Mouse (Mus musculus): ENCODE data around the gene Krt79. TPM values are rescaled to one million over a fixed set of nuclear protein-coding genes. Genes with fewer than 3 reads are reported as not detected.

The Krt79 gene
- polyA plus RNA-seq, 1 experiment: 0.33 TPM

DNA sequence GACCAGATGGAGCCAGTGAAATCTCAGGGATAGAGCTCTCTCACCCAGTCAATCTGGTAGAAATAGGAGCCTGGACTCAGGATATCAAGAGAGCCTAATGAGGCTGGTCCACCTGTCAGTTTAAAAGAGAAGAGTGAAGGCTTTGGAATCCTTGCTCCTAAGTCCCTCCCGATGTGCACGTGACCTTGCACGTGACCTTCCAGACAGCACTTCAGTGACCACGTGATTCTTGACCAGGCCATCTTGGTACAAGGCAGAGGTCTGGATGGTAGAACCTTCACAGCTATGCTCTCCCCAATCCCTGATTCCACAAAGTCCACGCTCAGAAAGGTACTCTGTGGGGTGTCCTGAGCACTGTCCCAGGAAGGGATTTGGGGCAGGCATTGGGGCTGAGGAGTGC lies 35.3 kb downstream of the Krt79 start:
- no peak for TF ChIP-seq CTCF (conservative IDR thresholded peaks at IDR 0.05; ENCODE audit: insufficient read depth, insufficient read length, low read depth, low read length)
- TF ChIP-seq POLR2A (IDR thresholded peaks at IDR 0.05; ENCODE audit: low read depth, low read length): no peak
- Histone ChIP-seq H3K36me3 (ENCODE audit: control insufficient read depth, insufficient read depth, low read length) (no peaks in the 10 kb centered on the region), H3K4me3 (ENCODE audit: insufficient read depth, low read depth, low read length) (no peak overlapping the region), H3K27me3 (replicated peaks; ENCODE audit: control insufficient read depth, insufficient read depth, low read length) (no peaks in the 10 kb centered on the region), H3K4me1 (ENCODE audit: control insufficient read depth, insufficient read depth, low read length) (no peaks in the 10 kb centered on the region), H3K27ac (ENCODE audit: insufficient read depth, low read depth, low read length) (no peak overlapping the region)
- WGBS: 86% methylated on average over 5 of the region's 5 CpGs
- no peak for DNase-seq

DNA sequence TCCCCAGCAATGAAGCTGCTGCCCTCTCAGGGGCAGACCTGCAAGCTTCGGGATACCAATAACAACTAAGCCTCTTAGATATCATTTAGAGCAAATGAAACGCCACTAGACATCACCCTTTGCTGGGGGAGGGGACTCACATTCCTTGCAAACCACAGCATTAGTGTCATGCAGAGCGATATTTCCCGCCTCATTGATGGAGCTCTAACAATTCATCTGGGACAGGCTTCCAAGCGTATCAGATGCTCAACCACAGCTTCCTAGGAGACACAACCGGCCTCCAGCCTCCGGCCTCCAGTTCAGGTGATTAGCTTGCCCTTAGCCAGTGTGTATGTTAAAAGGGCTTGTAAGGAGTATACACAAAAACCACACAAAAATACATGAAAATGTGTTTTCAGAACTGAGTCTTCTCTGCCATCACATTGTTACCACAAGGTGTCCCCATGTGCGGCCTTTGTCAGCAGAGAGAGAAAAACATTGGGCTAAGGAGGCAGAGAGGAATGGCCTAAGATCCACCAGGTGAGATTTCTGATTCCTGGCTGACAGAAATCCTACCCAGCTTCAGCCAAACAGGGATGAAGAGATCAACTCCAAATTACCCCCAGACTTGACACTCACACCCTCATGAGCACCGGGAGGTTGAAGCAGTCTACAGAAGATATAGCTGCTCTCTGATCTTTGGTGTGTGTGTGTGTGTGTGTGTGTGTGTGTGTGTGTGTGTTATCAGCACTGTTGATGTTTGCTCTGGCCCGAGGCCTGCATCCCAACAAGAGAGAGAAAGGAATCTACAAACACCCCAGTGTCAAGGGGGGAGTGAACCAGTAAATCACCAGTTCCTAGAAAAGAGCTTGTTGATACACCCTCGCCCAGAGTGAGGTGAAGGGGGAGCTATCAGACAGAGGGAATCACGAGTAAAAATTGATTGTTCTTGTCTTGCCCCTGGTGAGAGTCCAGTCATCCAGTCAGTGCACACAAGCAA lies 37.7 kb downstream of the Krt79 start:
- WGBS: 46% methylated on average over 12 of the region's 12 CpGs
- DNase-seq: peak; percentile 8

GRCm38 (mm10) chr15:101895216-101895615 lies 44.9 kb downstream of the Krt79 start:
- H3K4me1 ChIP-seq (ENCODE audit: control insufficient read depth, insufficient read depth, low read length): no peaks in the 10 kb centered on the region
- 92% methylated on average over 4 of the region's 4 CpGs for WGBS

More for the DNA sequence above, 37.7 kb downstream of the Krt79 start:
- H3K4me1 ChIP-seq (ENCODE audit: control insufficient read depth, insufficient read depth, low read length): no peaks in the 10 kb centered on the region
- no peaks in the 10 kb centered on the region for H3K36me3 ChIP-seq (ENCODE audit: control insufficient read depth, insufficient read depth, low read length)
- H3K27ac ChIP-seq (ENCODE audit: insufficient read depth, low read depth, low read length): no peak overlapping the region
- no peaks in the 10 kb centered on the region for H3K27me3 ChIP-seq (replicated peaks; ENCODE audit: control insufficient read depth, insufficient read depth, low read length)
- no peak overlapping the region for H3K4me3 ChIP-seq (ENCODE audit: insufficient read depth, low read depth, low read length)
- TF ChIP-seq POLR2A (IDR thresholded peaks at IDR 0.05; ENCODE audit: low read depth, low read length) (no peak), CTCF (conservative IDR thresholded peaks at IDR 0.05; ENCODE audit: insufficient read depth, insufficient read length, low read depth, low read length) (peak; percentile 45)

GRCm38 (mm10) chr15:101892820-101893219 lies 47.3 kb downstream of the Krt79 start, which contains the start of gene Krt76:
Gene Krt76, minus strand, starts transcription at chr15:101892920.
- Histone ChIP-seq H3K36me3 (ENCODE audit: control insufficient read depth, insufficient read depth, low read length) (no peaks in the 10 kb centered on the region), H3K27me3 (replicated peaks; ENCODE audit: control insufficient read depth, insufficient read depth, low read length) (no peaks in the 10 kb centered on the region), H3K4me1 (ENCODE audit: control insufficient read depth, insufficient read depth, low read length) (no peaks in the 10 kb centered on the region), H3K4me3 (ENCODE audit: insufficient read depth, low read depth, low read length) (no peak within 1 kb of the TSS), H3K27ac (ENCODE audit: insufficient read depth, low read depth, low read length) (no peak within 1 kb of the TSS)
- no peak for DNase-seq
- 65% methylated on average over 4 of the region's 4 CpGs for WGBS
- TF ChIP-seq CTCF (conservative IDR thresholded peaks at IDR 0.05; ENCODE audit: insufficient read depth, insufficient read length, low read depth, low read length) (no peak), POLR2A (IDR thresholded peaks at IDR 0.05; ENCODE audit: low read depth, low read length) (no peak)

More at GRCm38 (mm10) chr15:101895216-101895615, 44.9 kb downstream of the Krt79 start:
- no peak overlapping the region for H3K27ac ChIP-seq (ENCODE audit: insufficient read depth, low read depth, low read length)
- no peak for DNase-seq
- no peak for TF ChIP-seq CTCF (conservative IDR thresholded peaks at IDR 0.05; ENCODE audit: insufficient read depth, insufficient read length, low read depth, low read length)
- no peak for TF ChIP-seq POLR2A (IDR thresholded peaks at IDR 0.05; ENCODE audit: low read depth, low read length)
- no peaks in the 10 kb centered on the region for H3K27me3 ChIP-seq (replicated peaks; ENCODE audit: control insufficient read depth, insufficient read depth, low read length)
- H3K36me3 ChIP-seq (ENCODE audit: control insufficient read depth, insufficient read depth, low read length): no peaks in the 10 kb centered on the region
- H3K4me3 ChIP-seq (ENCODE audit: insufficient read depth, low read depth, low read length): no peak overlapping the region

GRCm38 (mm10) chr15:101879776-101880175 lies 60.3 kb downstream of the Krt79 start:
- H3K4me3 ChIP-seq (ENCODE audit: insufficient read depth, low read depth, low read length): no peak overlapping the region

More at GRCm38 (mm10) chr15:101879776-101880175, 60.3 kb downstream of the Krt79 start:
- no peaks in the 10 kb centered on the region for H3K27me3 ChIP-seq (replicated peaks; ENCODE audit: control insufficient read depth, insufficient read depth, low read length)
- no peak overlapping the region for H3K27ac ChIP-seq (ENCODE audit: insufficient read depth, low read depth, low read length)
- no peaks in the 10 kb centered on the region for H3K4me1 ChIP-seq (ENCODE audit: control insufficient read depth, insufficient read depth, low read length)
- WGBS: 11% methylated on average over 11 of the region's 11 CpGs
- DNase-seq: no peak
- TF ChIP-seq CTCF (conservative IDR thresholded peaks at IDR 0.05; ENCODE audit: insufficient read depth, insufficient read length, low read depth, low read length): no peak
- TF ChIP-seq POLR2A (IDR thresholded peaks at IDR 0.05; ENCODE audit: low read depth, low read length): no peak
- no peaks in the 10 kb centered on the region for H3K36me3 ChIP-seq (ENCODE audit: control insufficient read depth, insufficient read depth, low read length)

Other genes with a start within 250 kb of the Krt79 start
- not detected in 2 replicates for gene Krt6a, start 246.0 kb downstream of the Krt79 start, polyA plus RNA-seq (2012; rRNA removed)
- gene Krt5, start 227.4 kb downstream of the Krt79 start, polyA plus RNA-seq (2012; rRNA removed): 2.6 and 4.6 TPM in 2 replicates
- not detected in 2 replicates for gene Krt71, start 197.2 kb downstream of the Krt79 start, polyA plus RNA-seq (2012; rRNA removed)
- gene Krt72, start 153.9 kb downstream of the Krt79 start, polyA plus RNA-seq (2012; rRNA removed): not detected in 2 replicates
- gene Krt73, start 138.0 kb downstream of the Krt79 start, polyA plus RNA-seq (2012; rRNA removed): not detected in 2 replicates
- gene Krt2, start 122.2 kb downstream of the Krt79 start, polyA plus RNA-seq (2012; rRNA removed): not detected in 2 replicates
- 0.05 and 0.11 TPM in 2 replicates for gene Krt1, start 89.5 kb downstream of the Krt79 start, polyA plus RNA-seq (2012; rRNA removed)
- gene Krt77, start 70.6 kb downstream of the Krt79 start, polyA plus RNA-seq (2012; rRNA removed): not detected in 2 replicates
- not detected in 2 replicates for gene Krt76, start 47.4 kb downstream of the Krt79 start, polyA plus RNA-seq (2012; rRNA removed)
- 0.18 TPM in 1 of 2 replicates, not detected in the other for gene Krt4, start 15.6 kb downstream of the Krt79 start, polyA plus RNA-seq (2012; rRNA removed)
- gene Krt78, start 14.0 kb upstream of the Krt79 start, polyA plus RNA-seq (2012; rRNA removed): 0.02 TPM in 1 of 2 replicates, not detected in the other
- gene Krt8, start 64.2 kb upstream of the Krt79 start, polyA plus RNA-seq (2012; rRNA removed): 82.8 and 88.0 TPM in 2 replicates
- 20.7 and 25.0 TPM in 2 replicates for gene Krt18, start 87.9 kb upstream of the Krt79 start, polyA plus RNA-seq (2012; rRNA removed)
- 92.1 and 124 TPM in 2 replicates for gene Eif4b, start 133.4 kb upstream of the Krt79 start, polyA plus RNA-seq (2012; rRNA removed)
- 124 and 143 TPM in 2 replicates for gene Tns2, start 160.1 kb upstream of the Krt79 start, polyA plus RNA-seq (2012; rRNA removed)
- gene Spryd3, start 195.9 kb upstream of the Krt79 start, polyA plus RNA-seq (2012; rRNA removed): 29.7 and 30.1 TPM in 2 replicates
- gene Igfbp6, start 204.0 kb upstream of the Krt79 start, polyA plus RNA-seq (2012; rRNA removed): 18.5 and 26.8 TPM in 2 replicates
- gene Soat2, start 210.2 kb upstream of the Krt79 start, polyA plus RNA-seq (2012; rRNA removed): 1.1 and 1.2 TPM in 2 replicates

All from kidney, adult 2 months (tissue).